Mouse (Mus musculus) lung, embryonic 16.5 days (tissue): Measurements from ENCODE around the gene Efcab12. TPM values are rescaled to one million over a fixed set of nuclear protein-coding genes. Genes with fewer than 3 reads are reported as not detected.

Experiments used
- ATAC-seq: fragments of 200-750 bp; cut with Nextera tagmentation; 2 replicates; pipeline ENCODE4 v1.8.0; 2017; ENCODE audit warnings: low read depth, mild to moderate bottlenecking, moderate library complexity
- H3K27ac ChIP-seq: fragments of 300-500 bp; sonication (generic); 2 replicates; pipeline ENCODE4 v1.5.1; 2014; ENCODE audit warnings: mild to moderate bottlenecking, control low read depth, low read length
- H3K27me3 ChIP-seq: fragments of 300-500 bp; sonication (generic); 2 replicates; pipeline ENCODE4 v1.6.1; 2014; ENCODE audit warnings: low read depth, low read length, mixed read lengths; ENCODE audit not compliant: control insufficient read depth, insufficient read depth
- H3K36me3 ChIP-seq: fragments of 300-500 bp; sonication (generic); 2 replicates; pipeline ENCODE4 v1.6.1; 2014; ENCODE audit warnings: low read length; ENCODE audit not compliant: control insufficient read depth, insufficient read depth
- H3K4me1 ChIP-seq: fragments of 300-500 bp; sonication (generic); replicated peaks from 2 replicates; pipeline ENCODE4 v1.6.1; 2014; ENCODE audit warnings: low read length, mixed read lengths; ENCODE audit not compliant: control insufficient read depth, insufficient read depth
- H3K4me2 ChIP-seq: fragments of 300-500 bp; sonication (generic); 2 replicates; pipeline ENCODE4 v1.6.1; 2014; ENCODE audit warnings: low read depth, low read length, control low read depth
- H3K4me3 ChIP-seq: fragments of 300-500 bp; sonication (generic); 2 replicates; pipeline ENCODE4 v1.5.1; 2014; ENCODE audit warnings: mild to moderate bottlenecking, low read length, control low read depth
- H3K9ac ChIP-seq: fragments of 300-500 bp; sonication (generic); 2 replicates; pipeline ENCODE4 v1.6.1; 2014; ENCODE audit warnings: low read length, control low read depth
- H3K9me3 ChIP-seq: fragments of 300-500 bp; sonication (generic); 2 replicates; pipeline ENCODE4 v1.6.1; 2016; ENCODE audit warnings: low read length; ENCODE audit not compliant: control insufficient read depth
- whole genome bisulfite sequencing: fragments of 180-500 bp; shearing (Covaris S2); extraction: QIAGEN DNeasy Blood & Tissue Kit; methylation state at CpG from one replicate; pipeline ENCODE4 v1.1.7; 2014; 5-methylcytosine and 5-hydroxymethylcytosine counted together
- microRNA-seq: library from miRNA; unstranded; fragments of <30 nt; microRNA quantifications from one replicate; pipeline ENCODE4, GENCODE M21; 2016
- polyA plus RNA-seq: library from polyadenylated mRNA; unstranded; fragments of >200 nt; fragmentation: Nextera tagmentation; extraction: Ambion mirVana; gene quantifications from 2 replicates; pipeline ENCODE4 v1.2.1, GENCODE M21; 2015

Efcab12 gene
- polyA plus RNA-seq, 1 experiment from 2014 or later, result 2.1 TPM

DNA sequence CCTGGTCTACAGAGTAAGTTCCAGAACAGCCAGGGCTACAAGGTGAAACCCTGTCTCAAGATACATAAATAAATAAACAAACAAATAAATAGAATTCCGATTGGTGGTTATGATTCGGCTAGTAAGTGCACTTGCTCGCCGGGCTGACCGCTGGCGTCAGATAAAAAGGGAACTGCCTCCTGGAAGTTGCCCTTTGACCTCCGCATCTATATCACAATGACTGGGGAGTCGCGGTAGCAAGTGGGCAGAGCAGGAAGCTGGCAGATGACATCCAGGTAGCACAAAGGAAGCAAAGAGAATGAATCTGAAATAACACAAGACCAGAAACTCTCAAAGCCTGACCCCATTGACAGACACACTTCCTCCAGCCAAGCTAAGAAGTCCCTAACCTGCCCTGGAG, 70.9 kb downstream of the Efcab12 start:
- Histone ChIP-seq H3K9ac (no peak overlapping the region), H3K4me1 (peaks cover 12% of the 10 kb centered on the region), H3K36me3 (no peaks in the 10 kb centered on the region), H3K27ac (peak overlapping the region; percentile 60), H3K4me2 (no peak overlapping the region), H3K27me3 (no peaks in the 10 kb centered on the region), H3K9me3 (no peaks in the 10 kb centered on the region), H3K4me3 (no peak overlapping the region)
- 49% methylated on average over 9 of the region's 9 CpGs for WGBS
- ATAC-seq, result no peak

DNA sequence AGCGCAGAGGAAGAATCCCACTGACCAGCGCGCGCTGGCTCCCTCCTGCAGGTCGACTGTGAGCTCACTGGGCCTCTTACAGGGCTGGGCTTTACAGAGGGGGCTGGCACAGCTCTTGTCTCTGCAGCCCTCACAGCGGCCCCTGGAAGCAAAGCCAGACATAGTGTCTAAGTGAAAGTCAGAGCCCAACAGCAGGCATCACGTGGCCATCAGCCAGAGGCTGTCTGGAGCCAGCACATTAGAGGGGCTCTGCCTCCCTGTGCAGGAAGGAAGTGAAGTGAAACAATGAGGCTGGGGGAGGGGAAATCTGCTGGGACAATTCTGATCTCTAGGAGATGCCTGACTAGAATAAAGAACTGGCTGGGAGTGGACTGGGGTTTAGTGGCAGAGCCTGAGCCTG, 74.0 kb downstream of the Efcab12 start:
- H3K36me3 ChIP-seq, result no peaks in the 10 kb centered on the region
- no peaks in the 10 kb centered on the region for H3K27me3 ChIP-seq
- H3K9me3 ChIP-seq, result no peaks in the 10 kb centered on the region
- peak overlapping the region; percentile 46 for H3K4me2 ChIP-seq
- ATAC-seq, result peak; percentile 95
- H3K9ac ChIP-seq, result peak overlapping the region; percentile 60
- peak overlapping the region; percentile 90 for H3K27ac ChIP-seq
- 0 out of 2 replicates have a peak overlapping the region, but pooled peaks have one; percentile 7 for H3K4me3 ChIP-seq
- peaks cover 19% of the 10 kb centered on the region for H3K4me1 ChIP-seq
- whole genome bisulfite sequencing, result 15% methylated on average over 7 of the region's 7 CpGs

DNA sequence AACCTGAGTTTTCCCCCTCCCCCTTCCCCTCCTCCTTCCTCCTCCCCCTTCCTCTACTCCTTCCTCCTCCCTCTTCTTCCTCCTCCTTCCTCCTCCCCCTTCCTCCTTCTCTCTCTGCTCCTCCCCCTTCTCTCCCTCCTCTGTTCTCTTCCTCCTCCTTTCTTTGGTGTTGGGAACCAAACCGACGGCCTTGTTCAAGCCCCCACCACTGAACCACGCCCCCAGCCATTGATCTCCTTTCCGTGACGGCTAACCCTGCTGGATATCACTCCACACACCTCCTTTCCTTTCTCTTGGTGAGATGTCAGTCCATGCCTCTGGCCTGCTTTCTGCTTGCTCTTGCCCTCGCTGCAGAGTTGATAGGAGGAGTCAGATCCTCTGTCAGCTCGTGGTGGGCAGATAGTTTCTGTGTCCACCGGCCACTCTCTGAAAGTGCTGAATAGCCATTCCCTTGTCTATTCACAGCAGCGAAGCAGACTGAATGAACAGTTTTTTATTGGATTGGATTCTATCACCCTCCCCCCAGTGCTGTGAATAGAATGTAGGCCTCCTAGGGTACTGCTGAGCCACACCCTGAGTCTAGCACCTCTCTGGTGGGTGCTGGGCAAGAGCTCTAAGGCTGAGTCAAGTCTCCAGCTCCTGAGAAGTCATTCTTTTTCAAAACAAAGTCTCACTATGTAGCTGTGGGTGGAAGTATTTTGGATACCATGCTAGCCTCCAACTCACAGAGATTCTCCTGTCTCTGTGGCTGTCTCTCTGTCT, 76.0 kb downstream of the Efcab12 start, which contains the start of gene Tmem40:
Gene Tmem40 (minus strand): TSS at position 416 of the 762 bp plus-strand sequence.
- Histone ChIP-seq H3K27ac (peak within 1 kb of the TSS; percentile 75), H3K4me3 (no peak within 1 kb of the TSS), H3K9ac (peak within 1 kb of the TSS; percentile 24; the same call in 1 of the 2 replicates), H3K9me3 (no peaks in the 10 kb centered on the region), H3K27me3 (no peaks in the 10 kb centered on the region), H3K4me1 (peaks cover 21% of the 10 kb centered on the region), H3K4me2 (peak within 1 kb of the TSS; percentile 32; the same call in 1 of the 2 replicates), H3K36me3 (no peaks in the 10 kb centered on the region)
- 5% methylated on average over 9 of the region's 9 CpGs for WGBS
- ATAC-seq, result peak; percentile 16; the same call in 1 of the 2 replicates

DNA sequence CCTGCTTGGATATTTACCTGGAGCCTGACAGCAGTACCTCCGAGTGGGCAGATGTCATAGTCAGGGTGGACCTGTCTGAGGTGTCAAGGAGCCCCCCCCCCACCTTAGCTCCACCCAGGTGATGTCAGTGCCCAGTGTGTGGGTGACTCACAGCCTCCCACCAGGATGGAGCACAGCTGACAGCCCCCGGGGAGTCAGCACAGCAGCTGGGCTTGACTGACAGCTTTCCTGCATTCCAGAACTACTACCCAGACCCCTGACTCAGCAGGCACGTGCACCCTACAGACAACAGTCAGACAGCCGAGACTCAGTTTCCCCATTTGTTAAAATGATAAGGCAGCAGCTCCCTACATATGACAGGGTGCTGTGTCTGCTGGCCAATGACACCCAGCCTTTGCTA, 77.2 kb downstream of the Efcab12 start:
- ATAC-seq, result no peak
- Histone ChIP-seq H3K36me3 (no peaks in the 10 kb centered on the region), H3K27ac (no peak overlapping the region), H3K4me2 (no peak overlapping the region), H3K4me1 (peaks cover 21% of the 10 kb centered on the region), H3K4me3 (no peak overlapping the region), H3K9me3 (no peaks in the 10 kb centered on the region), H3K27me3 (no peaks in the 10 kb centered on the region), H3K9ac (no peak overlapping the region)
- WGBS, result 35% methylated on average over 4 of the region's 4 CpGs

Small RNA genes within 50 kb of the gene (microRNA-seq; reads per million reads assigned to microRNA genes)
- gene Mir7660, result not detected

Other genes starting within 250 kb of the Efcab12 start
- gene Mkrn2os, start 245.8 kb downstream of the Efcab12 start, polyA plus RNA-seq, result 0.58 and 0.63 TPM in 2 replicates
- 27.1 and 32.5 TPM in 2 replicates for gene Mkrn2, start 236.5 kb downstream of the Efcab12 start, polyA plus RNA-seq
- 80.8 and 86.3 TPM in 2 replicates for gene Raf1, start 161.8 kb downstream of the Efcab12 start, polyA plus RNA-seq
- 2.3 and 3.8 TPM in 2 replicates for gene Tmem40, start 76.0 kb downstream of the Efcab12 start, polyA plus RNA-seq
- 23.4 and 28.2 TPM in 2 replicates for gene Cand2, start 63.9 kb downstream of the Efcab12 start, polyA plus RNA-seq
- 2,193 and 2,268 TPM in 2 replicates for gene Rpl32, start 29.7 kb downstream of the Efcab12 start, polyA plus RNA-seq
- 22.4 and 23.5 TPM in 2 replicates for gene Mbd4, start 15.0 kb upstream of the Efcab12 start, polyA plus RNA-seq
- gene Ift122, start 15.1 kb upstream of the Efcab12 start, polyA plus RNA-seq, result 23.4 and 23.5 TPM in 2 replicates
- 0.08 and 0.16 TPM in 2 replicates for gene Rho, start 93.3 kb upstream of the Efcab12 start, polyA plus RNA-seq
- not detected in 2 replicates for gene H1foo, start 106.5 kb upstream of the Efcab12 start, polyA plus RNA-seq
- 45.2 and 47.8 TPM in 2 replicates for gene Plxnd1, start 156.6 kb upstream of the Efcab12 start, polyA plus RNA-seq